Mouse (Mus musculus): ENCODE measurements around the gene Xylb. TPM values are rescaled to one million over a fixed set of nuclear protein-coding genes. Genes with fewer than 3 reads are reported as not detected.
A peak's percentile ranks its signal among the peaks of the same experiment; 100 is the strongest.

Gene Xylb
- polyA plus RNA-seq, 1 experiment, result 7.9 TPM

- H3K36me3 ChIP-seq (ENCODE audit: control insufficient read depth, insufficient read depth, low read length, poor library complexity, severe bottlenecking), result peaks cover 3% of the 10 kb centered on the region; the same call in 1 of the 2 replicates
- no peaks in the 10 kb centered on the region for H3K9me3 ChIP-seq (replicated peaks; ENCODE audit: control insufficient read depth, insufficient read depth, low read length, poor library complexity, severe bottlenecking)
- peak overlapping the region; percentile 76 for H3K9ac ChIP-seq (ENCODE audit: low read depth, poor library complexity, severe bottlenecking)
- no peaks in the 10 kb centered on the region for H3K27me3 ChIP-seq (ENCODE audit: control insufficient read depth, insufficient read depth, low read length, poor library complexity, severe bottlenecking)
- no peak for TF ChIP-seq POLR2A (IDR thresholded peaks at IDR 0.05; ENCODE audit: insufficient read depth, low read length)
- no peak for TF ChIP-seq CTCF (IDR thresholded peaks at IDR 0.05; ENCODE audit: low read depth, low read length)
- no peak for TF ChIP-seq EP300 (IDR thresholded peaks at IDR 0.05; ENCODE audit: insufficient read depth, low read depth, low read length)
- H3K4me1 ChIP-seq (ENCODE audit: control insufficient read depth, insufficient read depth, low read length), result no peaks in the 10 kb centered on the region
- H3K4me3 ChIP-seq (ENCODE audit: low read depth, low read length), result peak overlapping the region; percentile 92
- peak overlapping the region; percentile 58 for H3K27ac ChIP-seq (ENCODE audit: insufficient read depth, low read length)
These were observed 35.6 kb upstream of the Xylb start for GRCm38 (mm10) chr9:119321392-119322229.

DNA sequence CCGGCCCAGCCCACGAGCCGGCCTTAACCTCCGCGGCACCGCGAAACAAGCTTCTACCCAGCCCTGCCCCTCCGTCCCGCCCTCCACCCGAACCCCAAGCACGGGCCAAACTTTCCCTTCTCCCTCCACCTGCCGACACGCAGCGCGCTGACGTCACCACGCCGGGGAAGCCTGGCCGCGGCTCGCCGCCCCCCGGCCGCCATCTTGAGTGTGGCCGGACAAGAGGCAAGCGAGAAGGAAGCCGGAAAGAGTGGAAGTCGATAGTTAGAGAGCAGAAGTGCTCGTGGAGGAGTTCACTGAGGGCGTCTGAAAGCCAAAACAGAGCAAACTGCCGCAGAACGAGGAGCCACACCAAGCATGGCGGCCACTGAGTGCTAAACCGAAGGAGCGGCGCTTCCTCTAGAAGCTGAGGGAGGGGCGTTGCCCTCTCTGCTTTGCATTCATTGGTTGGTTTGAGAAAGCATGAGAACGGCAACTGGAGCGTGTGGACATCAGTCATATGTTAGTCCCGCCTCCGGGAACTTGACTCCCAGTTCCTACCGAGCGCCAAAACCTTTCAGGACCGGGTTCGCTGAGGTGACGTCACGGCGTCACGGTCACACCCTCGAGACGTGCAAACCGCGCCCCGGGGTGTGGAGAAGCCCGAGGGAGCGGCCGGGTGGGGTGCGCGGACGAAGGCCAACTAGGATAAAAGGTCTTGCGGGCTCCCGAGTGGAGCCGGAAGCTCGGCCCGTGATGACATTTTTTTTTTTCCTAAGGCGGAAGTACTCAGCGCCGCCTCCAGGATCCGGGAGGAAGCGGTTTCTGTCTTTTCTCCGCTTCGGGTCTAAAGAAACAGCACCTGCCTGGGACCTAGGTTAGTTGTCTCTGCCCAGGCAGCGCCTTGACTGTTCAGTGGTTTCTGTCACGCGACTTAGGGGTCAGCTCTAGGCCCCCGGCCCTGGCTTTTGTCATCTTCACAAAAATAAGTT, 34.6 kb upstream of the Xylb start, which contains the start of gene Oxsr1:
TSS of gene Oxsr1 (minus strand) at position 139 of the 971 bp plus-strand sequence.
- Histone ChIP-seq H3K27ac (ENCODE audit: insufficient read depth, low read length) (peak within 1 kb of the TSS; percentile 99), H3K9me3 (replicated peaks; ENCODE audit: control insufficient read depth, insufficient read depth, low read length, poor library complexity, severe bottlenecking) (no peaks in the 10 kb centered on the region), H3K27me3 (ENCODE audit: control insufficient read depth, insufficient read depth, low read length, poor library complexity, severe bottlenecking) (no peaks in the 10 kb centered on the region), H3K4me1 (ENCODE audit: control insufficient read depth, insufficient read depth, low read length) (no peaks in the 10 kb centered on the region), H3K36me3 (ENCODE audit: control insufficient read depth, insufficient read depth, low read length, poor library complexity, severe bottlenecking) (peaks cover 2% of the 10 kb centered on the region; the same call in 1 of the 2 replicates), H3K9ac (ENCODE audit: low read depth, poor library complexity, severe bottlenecking) (peak within 1 kb of the TSS; percentile 90), H3K4me3 (ENCODE audit: low read depth, low read length) (peak within 1 kb of the TSS; percentile 98)
- TF ChIP-seq POLR2A (IDR thresholded peaks at IDR 0.05; ENCODE audit: insufficient read depth, low read length) (peak; percentile 74), CTCF (IDR thresholded peaks at IDR 0.05; ENCODE audit: low read depth, low read length) (peak; percentile 22), EP300 (IDR thresholded peaks at IDR 0.05; ENCODE audit: insufficient read depth, low read depth, low read length) (no peak)

- Histone ChIP-seq H3K4me1 (ENCODE audit: control insufficient read depth, insufficient read depth, low read length) (no peaks in the 10 kb centered on the region), H3K36me3 (ENCODE audit: control insufficient read depth, insufficient read depth, low read length, poor library complexity, severe bottlenecking) (no peaks in the 10 kb centered on the region), H3K4me3 (ENCODE audit: low read depth, low read length) (peak overlapping the region; percentile 98), H3K27ac (ENCODE audit: insufficient read depth, low read length) (peak overlapping the region; percentile 99), H3K27me3 (ENCODE audit: control insufficient read depth, insufficient read depth, low read length, poor library complexity, severe bottlenecking) (no peaks in the 10 kb centered on the region), H3K9ac (ENCODE audit: low read depth, poor library complexity, severe bottlenecking) (peak overlapping the region; percentile 90), H3K9me3 (replicated peaks; ENCODE audit: control insufficient read depth, insufficient read depth, low read length, poor library complexity, severe bottlenecking) (no peaks in the 10 kb centered on the region)
- TF ChIP-seq EP300 (IDR thresholded peaks at IDR 0.05; ENCODE audit: insufficient read depth, low read depth, low read length), result no peak
- TF ChIP-seq POLR2A (IDR thresholded peaks at IDR 0.05; ENCODE audit: insufficient read depth, low read length), result no peak
- no peak for TF ChIP-seq CTCF (IDR thresholded peaks at IDR 0.05; ENCODE audit: low read depth, low read length)
These were observed 33.9 kb upstream of the Xylb start for GRCm38 (mm10) chr9:119323260-119323645.

DNA sequence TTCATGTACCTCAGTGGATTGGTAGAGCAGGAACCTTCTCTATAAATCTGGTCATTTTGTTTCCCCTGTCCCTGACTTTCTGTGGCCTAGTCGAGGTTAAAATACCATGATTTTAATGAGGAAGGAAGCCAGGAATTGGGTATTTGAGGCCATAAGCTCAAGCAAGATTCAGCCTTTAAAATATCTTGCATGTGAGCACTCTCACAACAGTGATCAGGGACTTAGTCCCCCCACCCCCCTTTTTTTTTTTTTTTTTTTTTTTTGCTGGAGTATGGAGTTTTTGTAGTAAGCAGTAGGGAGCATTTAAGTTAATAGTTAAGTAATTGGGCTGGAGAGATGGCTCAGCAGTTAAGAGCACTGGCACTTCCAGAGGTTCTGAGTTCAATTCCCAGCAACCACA, 33.1 kb upstream of the Xylb start:
- H3K9me3 ChIP-seq (replicated peaks; ENCODE audit: control insufficient read depth, insufficient read depth, low read length, poor library complexity, severe bottlenecking), result no peaks in the 10 kb centered on the region
- no peaks in the 10 kb centered on the region for H3K36me3 ChIP-seq (ENCODE audit: control insufficient read depth, insufficient read depth, low read length, poor library complexity, severe bottlenecking)
- H3K27me3 ChIP-seq (ENCODE audit: control insufficient read depth, insufficient read depth, low read length, poor library complexity, severe bottlenecking), result no peaks in the 10 kb centered on the region
- TF ChIP-seq CTCF (IDR thresholded peaks at IDR 0.05; ENCODE audit: low read depth, low read length), result no peak
- no peak for TF ChIP-seq POLR2A (IDR thresholded peaks at IDR 0.05; ENCODE audit: insufficient read depth, low read length)
- no peak for TF ChIP-seq EP300 (IDR thresholded peaks at IDR 0.05; ENCODE audit: insufficient read depth, low read depth, low read length)
- peak overlapping the region; percentile 89 for H3K27ac ChIP-seq (ENCODE audit: insufficient read depth, low read length)
- no peaks in the 10 kb centered on the region for H3K4me1 ChIP-seq (ENCODE audit: control insufficient read depth, insufficient read depth, low read length)
- no peak overlapping the region for H3K4me3 ChIP-seq (ENCODE audit: low read depth, low read length)
- H3K9ac ChIP-seq (ENCODE audit: low read depth, poor library complexity, severe bottlenecking), result peak overlapping the region; percentile 90; the same call in 1 of the 2 replicates

DNA sequence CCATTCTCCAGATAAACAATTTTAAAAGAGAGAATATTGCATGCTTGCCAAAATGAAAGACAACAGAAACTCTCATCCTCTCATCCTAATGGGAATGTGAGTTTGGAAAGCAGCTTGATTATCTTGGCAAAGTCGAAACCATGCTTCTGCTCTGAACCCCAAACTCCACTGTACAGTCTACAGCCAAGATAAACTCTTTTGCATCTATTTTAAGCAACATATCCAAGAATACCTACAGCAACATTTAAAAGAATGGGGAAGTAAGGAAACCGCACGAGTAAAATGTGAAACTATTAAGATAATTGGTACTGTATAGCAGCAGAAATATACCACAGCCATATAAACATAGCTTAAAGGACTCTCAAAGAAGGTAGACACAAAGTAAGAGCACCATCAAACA, 28.7 kb upstream of the Xylb start:
- no peak overlapping the region for H3K4me3 ChIP-seq (ENCODE audit: low read depth, low read length)
- no peak overlapping the region for H3K9ac ChIP-seq (ENCODE audit: low read depth, poor library complexity, severe bottlenecking)
- no peaks in the 10 kb centered on the region for H3K9me3 ChIP-seq (replicated peaks; ENCODE audit: control insufficient read depth, insufficient read depth, low read length, poor library complexity, severe bottlenecking)
- H3K27me3 ChIP-seq (ENCODE audit: control insufficient read depth, insufficient read depth, low read length, poor library complexity, severe bottlenecking), result no peaks in the 10 kb centered on the region
- no peaks in the 10 kb centered on the region for H3K36me3 ChIP-seq (ENCODE audit: control insufficient read depth, insufficient read depth, low read length, poor library complexity, severe bottlenecking)
- no peak overlapping the region for H3K27ac ChIP-seq (ENCODE audit: insufficient read depth, low read length)
- TF ChIP-seq CTCF (IDR thresholded peaks at IDR 0.05; ENCODE audit: low read depth, low read length), result no peak
- no peak for TF ChIP-seq EP300 (IDR thresholded peaks at IDR 0.05; ENCODE audit: insufficient read depth, low read depth, low read length)
- no peak for TF ChIP-seq POLR2A (IDR thresholded peaks at IDR 0.05; ENCODE audit: insufficient read depth, low read length)
- H3K4me1 ChIP-seq (ENCODE audit: control insufficient read depth, insufficient read depth, low read length), result no peaks in the 10 kb centered on the region
